Mouse (Mus musculus): ENCODE measurements around the gene Camta2.
A peak's percentile ranks its signal among the peaks of the same experiment; 100 is the strongest.

DNA sequence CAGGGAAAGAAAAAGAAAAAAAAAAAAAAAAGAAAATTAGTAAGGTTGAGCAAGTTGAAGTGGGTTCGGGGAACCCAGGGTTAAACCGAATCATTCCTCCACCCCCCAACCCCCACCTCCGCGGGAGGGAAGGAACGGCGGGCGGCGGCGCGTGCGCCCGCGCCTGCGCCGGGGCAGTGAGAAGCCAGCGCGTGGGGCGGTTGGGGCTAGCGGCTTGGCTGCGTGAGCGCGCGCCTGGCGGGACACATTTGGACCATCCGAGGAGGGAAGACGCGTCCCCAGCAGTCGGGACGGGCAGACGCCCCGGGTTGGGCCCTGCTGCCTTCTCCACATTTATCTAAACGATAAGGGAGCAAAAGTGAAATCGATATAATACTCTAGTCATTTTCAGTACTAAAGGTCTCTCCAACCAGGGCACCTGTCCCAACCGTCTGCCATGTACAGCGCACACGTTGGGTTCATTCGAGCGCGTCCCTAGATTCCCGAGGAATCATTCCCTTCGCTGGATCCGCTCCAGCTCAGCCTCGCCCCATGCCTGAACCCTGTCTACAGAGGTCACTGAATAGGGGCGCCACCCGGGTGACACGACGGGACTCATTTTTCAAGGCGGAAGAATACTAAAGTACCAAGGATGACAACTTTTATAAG is 32.9 kb downstream of the Camta2 start:
- TF ChIP-seq CTCF (IDR thresholded peaks at IDR 0.05; ENCODE audit: borderline replicate concordance, insufficient read depth, low read length) (no peak), POLR2A (IDR thresholded peaks at IDR 0.05; ENCODE audit: low read depth, low read length) (peak; percentile 70; the same call in 1 of the 2 replicates)

Data from embryonic fibroblast, embryonic 13.5 days (primary cell).